Mouse (Mus musculus) heart, postnatal 14 days (tissue): ENCODE data around the gene Timp3. TPM values are rescaled to one million over a fixed set of nuclear protein-coding genes. Genes with fewer than 3 reads are reported as not detected.
A peak's percentile ranks its signal among the peaks of the same experiment; 100 is the strongest.

Experiments
- DNase-seq, 2 experiments: peaks; one replicate each; pipeline ENCODE4 v3.0.0; 2021 to 2022
- intact Hi-C: fragments of 180-260 bp; cut with DNase I; formaldehyde crosslinking; loops from one replicate; pipeline ENCODE4 v1.15.1; 2025
- total RNA-seq, 2 experiments: library from RNA; stranded (reverse); gene quantifications; 2 replicates each; pipeline ENCODE4 v1.2.3; 2021

Timp3 gene
- total RNA-seq, 2 experiments from 2014 or later = 163 to 172 TPM

GRCm38 (mm10) chr10:86321194-86321593 is 21.0 kb downstream of the Timp3 start:
- DNase-seq = no peak
- intact Hi-C loops = no loop called here

GRCm38 (mm10) chr10:86322006-86322405 is 21.8 kb downstream of the Timp3 start:
- intact Hi-C loops = no loop called here
- no peak for DNase-seq

- no peak for DNase-seq
- intact Hi-C loops = loop anchor here (1.0 kb wide), 1 partner anchor 33 kb away; no protein-coding TSS in a partner anchor
Observed at GRCm38 (mm10) chr10:86323275-86323994, 23.3 kb downstream of the Timp3 start.

GRCm38 (mm10) chr10:86325272-86325671 is 25.1 kb downstream of the Timp3 start:
- DNase-seq = no peak
- intact Hi-C loops = no loop called here

GRCm38 (mm10) chr10:86328143-86328542 is 28.0 kb downstream of the Timp3 start:
- no peak for DNase-seq

GRCm38 (mm10) chr10:86328691-86329090 is 28.5 kb downstream of the Timp3 start:
- intact Hi-C loops = no loop called here
- no peak for DNase-seq

More at GRCm38 (mm10) chr10:86328143-86328542, 28.0 kb downstream of the Timp3 start:
- intact Hi-C loops = no loop called here

- intact Hi-C loops = no loop called here
- DNase-seq = no peak
Observed at GRCm38 (mm10) chr10:86329241-86329882, 29.2 kb downstream of the Timp3 start.

GRCm38 (mm10) chr10:86330993-86331680 is 31.0 kb downstream of the Timp3 start:
- intact Hi-C loops = no loop called here
- no peak for DNase-seq

- DNase-seq = peak; percentile 45 to 49
- intact Hi-C loops = no loop called here
Observed at GRCm38 (mm10) chr10:86331681-86332281, 31.6 kb downstream of the Timp3 start.

GRCm38 (mm10) chr10:86332942-86333341 is 32.8 kb downstream of the Timp3 start:
- intact Hi-C loops = no loop called here
- DNase-seq = no peak

- intact Hi-C loops = no loop called here
Observed at GRCm38 (mm10) chr10:86334581-86334980, 34.4 kb downstream of the Timp3 start.

GRCm38 (mm10) chr10:86336506-86336905 is 36.3 kb downstream of the Timp3 start:
- no peak for DNase-seq
- intact Hi-C loops = no loop called here

More at GRCm38 (mm10) chr10:86334581-86334980, 34.4 kb downstream of the Timp3 start:
- no peak for DNase-seq

GRCm38 (mm10) chr10:86337239-86337638 is 37.1 kb downstream of the Timp3 start:
- intact Hi-C loops = no loop called here
- DNase-seq = no peak

GRCm38 (mm10) chr10:86338121-86338715 is 38.0 kb downstream of the Timp3 start:
- DNase-seq = no peak
- intact Hi-C loops = no loop called here

- no peak for DNase-seq
- intact Hi-C loops = no loop called here
Observed at GRCm38 (mm10) chr10:86339121-86339520, 38.9 kb downstream of the Timp3 start.

GRCm38 (mm10) chr10:86339649-86340379 is 39.6 kb downstream of the Timp3 start:
- DNase-seq = peak; percentile 91 to 93
- intact Hi-C loops = loop anchor here (2.0 to 5.0 kb wide), 2 partner anchors 39 to 273 kb away; partner anchors contain the start of gene Timp3

GRCm38 (mm10) chr10:86340421-86340820 is 40.2 kb downstream of the Timp3 start:
- DNase-seq = no peak
- intact Hi-C loops = loop anchor here (2.0 to 5.0 kb wide), 2 partner anchors 40 to 273 kb away; partner anchors contain the start of gene Timp3

- no peak for DNase-seq
- intact Hi-C loops = loop anchor here (2.0 to 5.0 kb wide), 2 partner anchors 40 to 274 kb away; partner anchors contain the start of gene Timp3
Observed at GRCm38 (mm10) chr10:86340991-86341527, 40.9 kb downstream of the Timp3 start.

GRCm38 (mm10) chr10:86341589-86341988 is 41.4 kb downstream of the Timp3 start:
- intact Hi-C loops = loop anchor here (2.0 to 5.0 kb wide), 2 partner anchors 41 to 274 kb away; partner anchors contain the start of gene Timp3
- peak; percentile 81 to 83 for DNase-seq
